Comparison of ENCODE assay signal across 8 mouse cellular contexts in genomic region chr14:25108101-25108652, GRCm38 (mm10).
DNase-seq lines count a peak whose midpoint lies in the region; ATAC-seq and TF ChIP-seq lines count a peak whose summit lies in the region.

No protein-coding gene starts in this region.

- H3K27ac ChIP-seq in hindbrain, postnatal 0 days, result peak overlapping the region; percentile 79
- H3K27ac ChIP-seq in liver, embryonic 11.5 days (ENCODE audit: low read depth, low read length), result peak overlapping the region; percentile 65

- TF ChIP-seq CTCF in hindbrain, postnatal 0 days (IDR thresholded peaks at IDR 0.05; ENCODE audit: low read depth), result no peak

- H3K4me3 ChIP-seq in hindbrain, postnatal 0 days (ENCODE audit: low read length), result no peak overlapping the region
- H3K4me3 ChIP-seq in liver, embryonic 11.5 days (ENCODE audit: low read depth, low read length), result no peak overlapping the region

- peak; percentile 25 to 61 for DNase-seq in adrenal gland, adult (ENCODE audit: inconsistent age in 2 of 2, low spot score in 1 of 2)
- DNase-seq in adrenal gland, postnatal 25 days, result no peak
- peak; percentile 77 for DNase-seq in embryo, embryonic 10.5 days (ENCODE audit: low spot score)
- peak; percentile 62 for DNase-seq in hindbrain, postnatal 0 days (ENCODE audit: low spot score)
- peak; percentile 37 for DNase-seq in liver, embryonic 11.5 days (ENCODE audit: low spot score)
- DNase-seq in spleen, adult 12 weeks (ENCODE audit: low spot score), result peak; percentile 1
- no peak for DNase-seq in left cerebral cortex, adult 11 months (ENCODE audit: low spot score)
- DNase-seq in gastrocnemius, adult 18-20 months (ENCODE audit: low spot score), result no peak

- peak overlapping the region; percentile 36 for H3K4me2 ChIP-seq in hindbrain, postnatal 0 days (ENCODE audit: low read depth, low read length)
- H3K4me2 ChIP-seq in liver, embryonic 11.5 days, result peak overlapping the region; percentile 55

- 7% methylated on average over 17 of the region's 17 CpGs for WGBS in hindbrain, postnatal 0 days
- 24% methylated on average over 17 of the region's 17 CpGs for WGBS in liver, embryonic 11.5 days

- H3K9me3 ChIP-seq in hindbrain, postnatal 0 days (ENCODE audit: low read length), result no peaks in the 10 kb centered on the region
- no peaks in the 10 kb centered on the region for H3K9me3 ChIP-seq in liver, embryonic 11.5 days (ENCODE audit: control insufficient read depth, low read length)

- H3K9ac ChIP-seq in hindbrain, postnatal 0 days (replicated peaks; ENCODE audit: low read length), result peak overlapping the region; percentile 30
- no peak overlapping the region; the same call in 1 of the 2 replicates for H3K9ac ChIP-seq in liver, embryonic 11.5 days (ENCODE audit: low read depth, low read length)

- peaks cover 13% of the 10 kb centered on the region; the same call in 1 of the 2 replicates for H3K4me1 ChIP-seq in hindbrain, postnatal 0 days (ENCODE audit: insufficient read depth, low read length)
- peaks cover 12% of the 10 kb centered on the region for H3K4me1 ChIP-seq in liver, embryonic 11.5 days (replicated peaks; ENCODE audit: control insufficient read depth, insufficient read depth, low read length)

- H3K27me3 ChIP-seq in hindbrain, postnatal 0 days (ENCODE audit: insufficient read depth, low read length), result no peaks in the 10 kb centered on the region
- no peaks in the 10 kb centered on the region for H3K27me3 ChIP-seq in liver, embryonic 11.5 days (replicated peaks; ENCODE audit: control insufficient read depth, insufficient read depth, low read length)

- ATAC-seq in hindbrain, postnatal 0 days, result peak; percentile 72
- ATAC-seq in liver, embryonic 11.5 days (replicated peaks; ENCODE audit: low FRiP score), result 0 out of 2 replicates have a peak, but pooled peaks have one; percentile 20

- no peaks in the 10 kb centered on the region for H3K36me3 ChIP-seq in hindbrain, postnatal 0 days (ENCODE audit: insufficient read depth, low read length)
- H3K36me3 ChIP-seq in liver, embryonic 11.5 days (ENCODE audit: control insufficient read depth, insufficient read depth, low read length), result no peaks in the 10 kb centered on the region

Comparison
In these comparisons a context has a peak if more than half of its experiments do, and no peak if none do; other contexts are left out.
1. DNase-seq: peak in adrenal gland, adult (2 of 2), embryo, embryonic 10.5 days (single experiment), hindbrain, postnatal 0 days (single experiment), liver, embryonic 11.5 days (single experiment) and spleen, adult 12 weeks (single experiment); none in adrenal gland, postnatal 25 days (single experiment), left cerebral cortex, adult 11 months (single experiment) and gastrocnemius, adult 18-20 months (single experiment).